Mouse (Mus musculus) embryo, embryonic 10.5 days (tissue): ENCODE measurements at regions not wholly inside any gene's neighbourhood (a gene's known extent, or its start where the extent isn't known, plus 50 kb on each side); places are given as distances from the start of the nearest gene placed in this dataset.
A peak's percentile ranks its signal among the peaks of the same experiment; 100 is the strongest.

Experiments
- DNase-seq: peaks from one replicate; pipeline ENCODE4 v3.0.0-alpha.2; 2015; ENCODE audit warnings: low spot score

DNA sequence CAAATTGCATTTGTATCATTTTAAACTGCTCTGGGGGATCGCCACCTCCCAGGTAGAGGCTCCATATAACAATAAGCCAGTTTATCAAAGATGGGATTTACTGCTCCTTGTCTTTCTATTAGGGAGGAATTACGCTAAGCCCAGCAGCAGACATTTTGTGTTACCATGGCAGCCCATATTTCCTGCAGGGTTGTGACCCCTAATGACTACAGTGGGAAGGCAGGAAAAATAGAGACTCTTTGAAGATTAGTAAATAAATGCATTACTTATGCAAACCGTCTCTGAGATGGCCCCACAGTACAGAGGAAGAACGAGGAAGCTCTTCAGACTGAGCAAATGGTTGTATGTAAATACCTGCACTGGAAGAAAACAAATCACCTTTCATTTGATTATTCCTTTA is 237.5 kb upstream of the Zic3 start:
- no peak for DNase-seq

DNA sequence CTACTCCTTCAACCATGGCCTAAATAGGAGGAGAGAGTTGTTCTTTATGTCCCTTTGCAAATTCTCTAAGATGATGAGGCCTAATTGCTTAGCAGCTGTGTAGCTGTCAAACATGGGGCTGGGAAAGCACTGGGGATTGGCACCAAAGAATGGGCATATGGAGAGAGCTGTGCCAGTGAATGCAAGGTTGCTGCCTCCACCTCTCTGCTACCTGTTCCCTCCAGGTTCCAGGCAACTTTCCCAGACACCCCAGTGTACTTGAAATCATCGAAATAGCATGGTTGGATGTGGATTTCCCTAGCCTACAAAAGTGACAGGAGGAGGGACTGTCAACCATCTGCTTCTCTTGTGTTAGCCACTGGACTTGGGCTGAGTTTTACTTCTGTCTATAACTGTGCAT is 234.9 kb upstream of the Zic3 start:
- no peak for DNase-seq

DNA sequence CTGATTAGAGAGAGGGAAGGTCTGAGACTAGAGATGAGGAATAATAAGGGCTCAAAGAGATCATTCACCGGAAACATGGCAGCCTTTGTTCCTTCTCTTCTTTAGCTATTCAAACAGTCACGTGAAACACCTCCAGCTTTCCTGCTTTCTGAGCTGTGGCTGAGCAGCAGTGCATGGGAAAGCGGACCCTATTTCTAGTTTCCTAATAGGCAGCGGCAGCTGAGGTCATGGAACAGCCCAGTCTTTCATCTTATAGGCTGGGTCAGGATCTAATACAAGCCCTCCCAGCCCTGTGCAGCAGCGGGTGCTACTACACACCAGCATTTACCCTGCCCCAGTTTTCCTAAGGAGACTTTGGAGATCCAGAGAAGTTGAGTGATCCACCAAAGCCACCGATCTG is 224.5 kb upstream of the Zic3 start:
- DNase-seq, result peak; percentile 50

DNA sequence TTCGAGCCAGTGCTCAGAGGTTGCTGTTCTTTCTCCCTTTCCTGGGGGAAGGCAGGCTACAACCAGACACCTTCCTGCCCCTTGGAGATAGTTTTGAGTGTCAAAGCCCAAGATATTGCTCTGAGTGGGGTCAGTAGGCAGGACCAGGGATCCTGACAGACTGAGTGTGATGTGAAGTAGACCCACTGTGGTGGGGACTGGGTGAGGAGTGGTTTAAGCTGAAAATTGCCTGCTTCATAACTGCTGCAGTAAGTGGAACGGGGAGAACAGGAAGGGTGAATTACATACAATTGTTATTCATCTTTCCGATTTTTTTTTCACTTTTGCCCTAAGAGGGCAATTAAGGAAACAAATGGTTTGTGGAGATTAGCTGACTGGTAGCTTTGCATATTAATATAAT is 224.1 kb upstream of the Zic3 start:
- no peak for DNase-seq

DNA sequence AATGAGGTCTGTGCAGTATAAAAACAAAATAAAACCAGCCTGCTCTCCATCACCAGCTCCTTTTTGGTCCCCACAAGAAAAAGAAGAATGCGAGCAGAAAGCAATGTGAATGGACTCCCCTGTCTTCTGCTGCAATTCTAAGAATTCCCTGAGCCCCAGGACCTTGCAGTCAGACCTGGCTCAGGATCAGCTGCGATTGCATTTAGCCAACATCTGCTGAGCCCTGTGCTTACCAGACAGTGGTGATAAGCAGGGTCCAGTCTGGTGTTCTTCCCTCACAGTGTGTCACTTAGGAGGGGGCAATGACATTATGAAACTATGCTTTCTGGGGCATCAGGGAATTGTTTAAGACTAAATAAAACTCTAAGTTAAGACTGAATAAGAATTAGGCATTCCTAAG is 223.6 kb upstream of the Zic3 start:
- no peak for DNase-seq
